Mouse (Mus musculus) hindbrain, postnatal 0 days (tissue): ENCODE results near the gene Car11. TPM values are rescaled to one million over a fixed set of nuclear protein-coding genes. Genes with fewer than 3 reads are reported as not detected.

ENCODE experiments used
- ATAC-seq: fragments of 200-750 bp; cut with Nextera tagmentation; 2 replicates; pipeline ENCODE4 v1.8.0; 2017; ENCODE audit warnings: mild to moderate bottlenecking, moderate TSS enrichment, moderate library complexity
- DNase-seq: peaks from one replicate; pipeline ENCODE4 v3.0.0-alpha.2; 2015; ENCODE audit warnings: low spot score
- H3K27ac ChIP-seq: fragments of 300-500 bp; sonication (generic); 2 replicates; pipeline ENCODE4 v1.5.1; 2014; ENCODE audit warnings: mild to moderate bottlenecking
- H3K27me3 ChIP-seq: fragments of 300-500 bp; sonication (generic); 2 replicates; pipeline ENCODE4 v1.6.1; 2014; ENCODE audit warnings: low read length, mixed read lengths; ENCODE audit not compliant: insufficient read depth
- H3K36me3 ChIP-seq: fragments of 300-500 bp; sonication (generic); 2 replicates; pipeline ENCODE4 v1.6.1; 2014; ENCODE audit warnings: low read length, mixed read lengths; ENCODE audit not compliant: insufficient read depth
- H3K4me1 ChIP-seq: fragments of 300-500 bp; sonication (generic); 2 replicates; pipeline ENCODE4 v1.6.1; 2014; ENCODE audit warnings: antibody characterized with exemption, low read length, mixed read lengths; ENCODE audit not compliant: insufficient read depth
- H3K4me2 ChIP-seq: fragments of 300-500 bp; sonication (generic); 2 replicates; pipeline ENCODE4 v1.6.1; 2014; ENCODE audit warnings: low read depth, mild to moderate bottlenecking, low read length, moderate library complexity, mixed read lengths
- H3K4me3 ChIP-seq: fragments of 300-500 bp; sonication (generic); 2 replicates; pipeline ENCODE4 v1.5.1; 2014; ENCODE audit warnings: low read length
- H3K9ac ChIP-seq: fragments of 300-500 bp; sonication (generic); replicated peaks from 2 replicates; pipeline ENCODE4 v1.6.1; 2014; ENCODE audit warnings: mild to moderate bottlenecking, low read length, moderate library complexity, mixed read lengths
- H3K9me3 ChIP-seq: fragments of 300-500 bp; sonication (generic); 2 replicates; pipeline ENCODE4 v1.6.1; 2016; ENCODE audit warnings: low read length, mixed read lengths
- CTCF ChIP-seq: IDR thresholded peaks from 2 replicates; pipeline ENCODE4 v1.5.1; 2016; ENCODE audit warnings: antibody characterized with exemption, control low read depth, low read depth
- WGBS: fragments of 180-500 bp; shearing (Covaris S2); extraction: QIAGEN DNeasy Blood & Tissue Kit; methylation state at CpG from one replicate; pipeline ENCODE4 v1.1.7; 2014; 5-methylcytosine and 5-hydroxymethylcytosine counted together
- polyA plus RNA-seq: library from polyadenylated mRNA; unstranded; fragments of >200 nt; fragmentation: Nextera tagmentation; extraction: Ambion mirVana; gene quantifications from 2 replicates; pipeline ENCODE4 v1.2.1, GENCODE M21; 2015
- total RNA-seq: library from RNA; depleted of rRNA; stranded (reverse); fragments of >200 nt; gene quantifications from 2 replicates; pipeline ENCODE4 v1.2.3, GENCODE M21; 2014

Car11 gene
- total and polyA plus RNA-seq, 2 experiments from 2014 or later = 76.9 to 89.4 TPM

DNA sequence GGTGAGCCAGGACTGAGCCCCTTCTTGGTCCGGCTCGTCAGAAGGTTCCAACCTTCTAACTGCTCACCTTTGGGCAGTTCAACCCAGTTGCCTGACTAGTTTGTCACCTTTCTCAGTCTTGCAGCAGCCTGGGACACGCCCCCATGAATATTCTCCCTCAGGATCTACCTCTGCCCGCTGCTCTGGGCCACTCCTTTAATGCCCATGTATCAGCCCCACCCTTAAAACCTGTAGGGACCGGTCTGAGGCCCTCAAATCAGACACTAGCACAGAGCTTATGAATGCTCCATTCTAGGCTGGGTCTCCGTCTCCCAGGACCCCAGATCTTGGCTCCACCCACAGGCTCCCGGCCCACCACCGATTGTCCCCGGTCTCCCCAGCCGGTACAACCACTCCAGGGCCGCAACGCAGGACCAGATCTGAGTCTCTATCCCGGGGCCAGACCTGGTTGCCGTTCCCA, 15.0 kb downstream of the Car11 start:
- DNase-seq = peak; percentile 6
- TF ChIP-seq CTCF = no peak
- peaks cover 30% of the 10 kb centered on the region for H3K4me1 ChIP-seq
- H3K36me3 ChIP-seq = peaks cover 29% of the 10 kb centered on the region
- 10% methylated on average over 14 of the region's 14 CpGs for WGBS
- H3K27me3 ChIP-seq = no peaks in the 10 kb centered on the region
- H3K9ac ChIP-seq = peak overlapping the region; percentile 70
- peak overlapping the region; percentile 93 for H3K4me2 ChIP-seq
- no peaks in the 10 kb centered on the region for H3K9me3 ChIP-seq
- peak overlapping the region; percentile 62; the same call in 1 of the 2 replicates for H3K27ac ChIP-seq
- ATAC-seq = no peak
- H3K4me3 ChIP-seq = peak overlapping the region; percentile 65

- ATAC-seq (peak; percentile 95), DNase-seq (peak; percentile 99)
- peak within 1 kb of the TSS; percentile 69; the same call in 1 of the 2 replicates for H3K27ac ChIP-seq
- H3K9ac ChIP-seq = peak within 1 kb of the TSS; percentile 70
- peak within 1 kb of the TSS; percentile 93 for H3K4me2 ChIP-seq
- 8% methylated on average over 34 of the region's 34 CpGs for WGBS
- H3K4me3 ChIP-seq = peak within 1 kb of the TSS; percentile 65
- no peak for TF ChIP-seq CTCF
- H3K9me3 ChIP-seq = no peaks in the 10 kb centered on the region
- peaks cover 34% of the 10 kb centered on the region for H3K36me3 ChIP-seq
- H3K4me1 ChIP-seq = peaks cover 27% of the 10 kb centered on the region
- no peaks in the 10 kb centered on the region for H3K27me3 ChIP-seq
Observed at GRCm38 (mm10) chr7:45715090-45715708, 15.6 kb downstream of the Car11 start, which contains the start of gene Rpl18. Rpl18 (plus strand) TSS chr7:45715457.

DNA sequence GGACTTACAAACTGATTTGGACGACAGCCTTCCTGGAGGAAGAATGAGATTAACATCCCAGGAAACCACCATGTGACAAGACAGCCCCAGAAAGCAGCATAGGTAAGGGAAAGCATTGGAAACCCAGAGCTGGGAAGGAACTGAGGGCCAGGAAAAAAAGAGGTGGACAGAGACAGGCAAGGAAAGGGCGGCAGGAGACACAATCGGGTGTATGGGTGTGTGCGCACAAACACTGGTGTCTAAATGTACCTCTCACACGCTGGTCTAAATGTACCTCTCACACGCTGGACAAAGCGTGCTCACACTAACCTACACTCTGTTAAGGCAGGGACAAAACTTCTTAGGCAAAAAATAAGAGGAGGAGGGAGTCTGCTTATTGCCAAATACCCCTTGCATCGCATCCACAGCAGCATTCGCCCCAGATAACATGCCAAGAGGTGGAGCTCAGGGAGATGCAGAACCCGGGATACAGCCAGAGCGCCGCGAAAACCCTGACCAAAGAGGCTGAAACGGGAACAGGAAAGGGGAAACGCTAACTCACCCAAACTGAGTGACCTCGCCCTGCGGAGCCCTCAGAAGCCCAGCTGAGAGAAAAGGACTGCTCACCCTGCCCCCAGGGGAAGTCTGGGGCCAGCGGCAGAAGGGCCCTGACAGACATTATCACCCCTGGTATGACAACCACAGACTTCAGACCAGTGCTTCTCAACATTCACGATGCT, 16.3 kb downstream of the Car11 start:
- TF ChIP-seq CTCF = no peak
- peak overlapping the region; percentile 70; the same call in 1 of the 2 replicates for H3K9ac ChIP-seq
- peak overlapping the region; percentile 93 for H3K4me2 ChIP-seq
- DNase-seq = no peak
- no peak for ATAC-seq
- H3K36me3 ChIP-seq = peaks cover 36% of the 10 kb centered on the region
- no peaks in the 10 kb centered on the region for H3K9me3 ChIP-seq
- H3K4me1 ChIP-seq = peaks cover 27% of the 10 kb centered on the region
- H3K27me3 ChIP-seq = no peaks in the 10 kb centered on the region
- peak overlapping the region; percentile 65 for H3K4me3 ChIP-seq
- peak overlapping the region; percentile 69; the same call in 1 of the 2 replicates for H3K27ac ChIP-seq
- WGBS = 84% methylated on average over 19 of the region's 19 CpGs

DNA sequence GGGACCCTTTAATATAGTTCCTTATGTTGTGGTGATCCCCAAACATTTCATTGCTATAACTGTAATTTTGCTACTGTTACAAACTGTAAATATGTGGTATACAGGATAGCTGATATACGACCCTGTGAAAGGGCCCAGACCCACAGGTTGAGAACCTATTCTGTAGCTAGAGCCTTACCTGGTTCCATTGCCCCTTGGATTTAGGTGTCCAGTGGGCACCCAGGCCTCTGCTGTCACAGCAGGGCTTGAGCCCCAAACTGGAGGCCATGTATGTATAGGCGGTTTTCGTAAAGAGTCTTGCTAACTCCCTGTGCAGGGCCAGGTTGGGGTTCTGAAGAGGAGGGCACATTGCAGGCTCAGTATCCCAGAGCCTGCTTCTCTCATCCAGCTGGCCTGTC, 16.8 kb downstream of the Car11 start:
- H3K27ac ChIP-seq = no peak overlapping the region
- H3K4me1 ChIP-seq = peaks cover 27% of the 10 kb centered on the region
- peaks cover 38% of the 10 kb centered on the region for H3K36me3 ChIP-seq
- no peaks in the 10 kb centered on the region for H3K27me3 ChIP-seq
- DNase-seq (no peak), ATAC-seq (no peak)
- 89% methylated on average over 3 of the region's 3 CpGs for WGBS
- no peaks in the 10 kb centered on the region for H3K9me3 ChIP-seq
- no peak overlapping the region for H3K9ac ChIP-seq
- H3K4me2 ChIP-seq = peak overlapping the region; percentile 85
- TF ChIP-seq CTCF = no peak
- H3K4me3 ChIP-seq = peak overlapping the region; percentile 82; the same call in 1 of the 2 replicates

DNA sequence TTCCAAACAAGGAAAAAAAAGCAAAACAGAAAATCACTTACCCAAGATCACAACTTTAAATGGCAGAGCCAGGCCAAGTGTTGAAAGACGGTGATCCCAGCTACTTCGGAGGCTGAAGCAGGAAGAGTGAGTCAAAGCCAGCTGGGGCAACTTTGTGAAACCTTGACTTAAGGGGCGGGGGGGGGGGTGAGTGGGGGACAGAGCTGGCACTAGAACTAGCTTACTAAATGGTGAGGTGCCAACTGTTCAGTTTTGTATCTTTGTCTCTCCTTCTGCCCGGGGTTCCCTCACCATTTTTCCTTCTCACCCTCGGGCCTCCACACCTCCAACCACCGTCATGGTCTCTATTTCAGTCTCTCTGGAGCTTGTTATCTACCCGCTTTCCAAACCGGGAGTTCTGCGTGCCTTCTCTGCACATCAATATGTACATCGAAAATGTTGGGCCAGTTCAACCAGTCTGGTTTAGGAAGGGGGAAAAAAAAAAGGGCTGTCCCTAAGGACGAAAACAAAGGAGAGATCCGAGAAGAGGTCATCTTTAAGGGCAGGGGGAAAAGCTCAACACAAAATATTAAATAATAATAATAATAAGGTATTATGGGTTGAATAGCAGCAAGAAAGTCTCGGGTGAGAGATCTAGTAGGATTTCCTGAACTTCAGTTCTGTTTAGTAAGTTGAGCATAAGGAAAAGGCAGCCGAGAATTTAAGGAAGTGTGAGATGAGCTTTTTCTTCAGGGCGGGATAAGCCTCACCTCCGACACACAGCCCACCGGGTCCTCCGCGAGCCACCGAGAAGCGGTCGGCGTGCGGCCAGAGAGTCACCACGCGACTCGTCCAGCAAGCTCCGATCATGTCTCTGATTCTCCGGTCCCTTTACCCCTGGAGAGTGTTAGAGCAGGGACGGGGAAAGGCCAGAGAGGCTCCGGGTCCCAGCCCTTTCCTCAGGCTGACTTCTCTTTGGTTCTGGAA, 17.6 kb downstream of the Car11 start:
- Histone ChIP-seq H3K36me3 (peaks cover 32% of the 10 kb centered on the region), H3K27me3 (no peaks in the 10 kb centered on the region), H3K4me2 (peak overlapping the region; percentile 85), H3K9me3 (no peaks in the 10 kb centered on the region), H3K9ac (peak overlapping the region; percentile 94), H3K27ac (peak overlapping the region; percentile 93), H3K4me3 (peak overlapping the region; percentile 82), H3K4me1 (peaks cover 27% of the 10 kb centered on the region)
- WGBS = 10% methylated on average over 31 of the region's 31 CpGs
- DNase-seq = no peak
- ATAC-seq = peak; percentile 30
- TF ChIP-seq CTCF = no peak

- H3K4me2 ChIP-seq = peak within 1 kb of the TSS; percentile 85
- peak; percentile 85 for ATAC-seq
- DNase-seq = peak; percentile 100
- H3K27ac ChIP-seq = peak within 1 kb of the TSS; percentile 93
- peaks cover 27% of the 10 kb centered on the region for H3K4me1 ChIP-seq
- H3K9ac ChIP-seq = peak within 1 kb of the TSS; percentile 94
- peaks cover 25% of the 10 kb centered on the region for H3K36me3 ChIP-seq
- no peaks in the 10 kb centered on the region for H3K9me3 ChIP-seq
- no peak; the same call in 1 of the 2 replicates for TF ChIP-seq CTCF
- no peaks in the 10 kb centered on the region for H3K27me3 ChIP-seq
- WGBS = under 1% methylated on average over 41 of the region's 41 CpGs
- peak within 1 kb of the TSS; percentile 82 for H3K4me3 ChIP-seq
Observed at GRCm38 (mm10) chr7:45717918-45718297, 18.3 kb downstream of the Car11 start, which contains the start of gene Sphk2. Sphk2 (minus strand) TSS chr7:45718002.
